Mouse (Mus musculus): Measurements from ENCODE around the gene Pltp. TPM values are rescaled to one million over a fixed set of nuclear protein-coding genes. Genes with fewer than 3 reads are reported as not detected.
A peak's percentile ranks its signal among the peaks of the same experiment; 100 is the strongest.

Pltp gene
- total RNA-seq, 1 experiment from 2014 or later = 16.2 TPM

DNA sequence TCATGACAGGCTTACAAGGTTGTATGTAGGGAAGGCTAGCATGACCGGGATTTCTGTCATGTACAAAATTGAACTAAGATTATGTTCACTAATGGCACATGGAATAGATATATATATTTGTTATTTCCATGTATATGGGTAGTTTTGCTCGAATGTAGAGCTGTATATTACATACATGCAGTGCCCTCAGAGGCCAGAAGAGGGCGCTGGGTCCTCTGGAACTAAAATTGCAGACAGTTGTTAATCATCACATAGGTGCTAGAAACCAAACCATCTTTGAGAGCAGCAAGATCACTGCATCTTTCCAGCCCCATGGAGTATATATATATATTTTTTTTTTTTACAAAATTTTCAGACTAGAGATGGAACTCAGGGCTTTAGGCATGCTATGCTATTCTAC is 11.7 kb downstream of the Pltp start:
- no peak for DNase-seq

- DNase-seq = no peak
Observed at GRCm38 (mm10) chr2:164835164-164835563, 22.3 kb downstream of the Pltp start.

DNA sequence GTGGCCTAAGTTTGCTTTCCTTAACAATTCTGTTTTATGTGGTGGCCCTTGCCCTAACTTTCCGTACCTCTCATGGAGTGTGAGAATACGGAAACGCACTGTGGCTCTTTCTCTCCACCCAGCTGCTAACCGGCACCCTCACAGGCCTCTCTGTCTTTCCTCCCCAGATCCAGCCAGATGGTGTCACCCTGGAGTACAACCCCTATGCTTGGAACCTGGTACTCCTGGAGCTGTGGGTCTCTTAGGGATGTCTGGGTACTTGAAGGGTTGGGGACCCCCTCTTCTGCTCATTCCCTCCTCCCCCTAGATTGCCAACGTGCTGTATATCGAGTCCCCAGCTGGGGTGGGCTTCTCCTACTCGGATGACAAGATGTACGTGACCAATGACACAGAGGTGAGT is 23.0 kb downstream of the Pltp start:
- DNase-seq = no peak

GRCm38 (mm10) chr2:164833314-164833959 is 24.1 kb downstream of the Pltp start, which contains the start of gene Neurl2:
Gene Neurl2, minus strand, starts transcription at chr2:164833456.
- peak; percentile 85 for DNase-seq

DNA sequence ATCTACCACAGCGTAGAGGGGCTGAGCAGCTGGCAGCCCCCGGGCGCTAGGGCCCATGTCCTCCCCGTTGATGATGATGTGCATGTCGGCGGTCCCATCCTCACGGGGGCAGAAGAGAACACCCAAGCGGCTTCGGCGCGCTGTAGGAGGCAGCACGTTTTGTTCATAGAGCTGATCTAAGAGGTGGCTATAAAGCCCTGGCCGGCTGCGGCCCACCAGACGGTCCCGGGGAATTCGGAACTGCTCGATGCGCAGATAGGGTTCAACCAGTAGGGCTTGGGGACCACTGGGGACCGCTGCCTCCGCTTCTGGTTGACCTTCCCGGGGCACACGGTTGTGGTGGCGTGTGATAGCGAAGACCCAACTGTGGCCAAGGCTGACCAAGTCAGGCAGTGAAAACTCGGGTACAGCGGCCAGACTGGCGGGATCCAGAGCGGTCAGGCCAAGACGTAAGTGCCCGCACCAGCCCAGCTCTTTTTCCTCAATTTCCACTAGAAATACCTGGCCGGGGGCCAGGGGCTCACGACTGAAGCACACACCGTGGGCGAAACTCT is 24.7 kb downstream of the Pltp start, which contains the start of gene Ctsa:
Ctsa (plus strand) TSS at position 126 of the 554 bp plus-strand sequence.
- DNase-seq = peak; percentile 77

- no peak for DNase-seq
Observed at GRCm38 (mm10) chr2:164832032-164832747, 25.3 kb downstream of the Pltp start.

GRCm38 (mm10) chr2:164831029-164831428 is 26.5 kb downstream of the Pltp start:
- no peak for DNase-seq

DNA sequence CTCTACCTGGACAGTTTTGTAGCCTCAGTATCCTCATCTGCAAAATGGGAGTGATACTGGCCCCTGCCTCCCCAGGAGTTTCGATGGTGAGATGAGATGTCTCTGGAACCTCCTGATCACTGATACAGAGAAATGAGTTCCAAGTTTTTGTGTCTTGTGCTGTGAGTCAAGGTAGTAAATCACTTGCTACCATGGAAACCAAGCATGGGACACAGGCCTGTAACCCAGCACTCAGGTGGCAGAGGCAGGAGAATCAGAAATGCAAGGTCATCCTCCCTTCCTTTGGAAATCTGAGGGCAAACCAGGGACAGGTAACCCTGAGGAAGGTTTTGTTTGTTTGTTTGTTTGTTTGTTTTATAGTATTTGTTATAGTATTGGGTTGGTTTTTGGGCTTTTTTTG is 28.4 kb downstream of the Pltp start:
- DNase-seq = no peak

- DNase-seq = no peak
Observed at GRCm38 (mm10) chr2:164828437-164828836, 29.1 kb downstream of the Pltp start, which contains the start of gene Spata25. Gene Spata25, minus strand, starts transcription at chr2:164828537.

GRCm38 (mm10) chr2:164827146-164827850 is 30.2 kb downstream of the Pltp start:
- no peak for DNase-seq

DNA sequence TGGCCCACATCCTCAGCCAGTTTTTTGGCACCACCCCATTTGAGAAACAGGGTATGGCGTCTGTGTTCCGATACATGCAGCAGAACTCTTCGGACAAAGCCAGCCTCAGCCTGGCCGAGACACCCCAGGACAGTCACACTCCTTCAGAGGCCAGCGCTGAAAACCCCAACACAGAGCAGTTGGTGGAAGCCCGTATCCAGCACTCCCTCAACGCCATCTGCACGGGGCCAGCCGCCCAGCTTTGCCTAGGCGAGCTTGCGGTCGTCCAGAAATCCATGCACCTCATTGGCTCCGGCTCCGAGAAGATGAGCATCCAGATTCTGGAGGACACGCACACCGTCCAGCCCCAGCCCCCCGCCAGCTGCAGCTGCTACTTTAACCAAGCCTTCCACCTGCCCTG is 32.0 kb downstream of the Pltp start:
- DNase-seq = no peak

DNA sequence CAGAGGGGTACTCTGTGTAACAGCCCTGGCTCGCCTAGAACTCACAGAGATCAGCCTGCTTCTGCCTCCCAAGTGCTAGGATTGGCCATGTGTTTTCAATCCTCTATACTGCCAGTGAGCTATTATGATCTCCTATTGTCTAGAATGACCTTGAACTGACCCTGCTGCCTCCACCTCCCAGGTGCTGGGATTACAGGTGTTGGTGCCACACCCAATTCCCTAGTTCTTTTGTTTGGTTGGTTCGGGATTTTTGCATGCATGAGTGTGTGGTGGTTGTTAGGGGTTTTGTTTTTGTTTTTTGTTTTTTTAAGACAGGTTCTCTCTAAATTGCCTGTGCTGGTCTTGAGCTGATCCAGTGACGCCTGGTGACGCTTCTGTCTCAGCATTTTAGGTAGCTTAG is 33.5 kb downstream of the Pltp start:
- DNase-seq = no peak

- peak; percentile 21 for DNase-seq
Observed at GRCm38 (mm10) chr2:164823181-164823585, 34.3 kb downstream of the Pltp start.

GRCm38 (mm10) chr2:164822636-164823165 is 34.8 kb downstream of the Pltp start, which contains the start of gene Zswim1:
Gene Zswim1, plus strand, starts transcription at chr2:164822686.
- peak; percentile 99 for DNase-seq

GRCm38 (mm10) chr2:164821060-164821459 is 36.5 kb downstream of the Pltp start:
- DNase-seq = no peak

GRCm38 (mm10) chr2:164817703-164818102 is 39.8 kb downstream of the Pltp start:
- DNase-seq = no peak

DNA sequence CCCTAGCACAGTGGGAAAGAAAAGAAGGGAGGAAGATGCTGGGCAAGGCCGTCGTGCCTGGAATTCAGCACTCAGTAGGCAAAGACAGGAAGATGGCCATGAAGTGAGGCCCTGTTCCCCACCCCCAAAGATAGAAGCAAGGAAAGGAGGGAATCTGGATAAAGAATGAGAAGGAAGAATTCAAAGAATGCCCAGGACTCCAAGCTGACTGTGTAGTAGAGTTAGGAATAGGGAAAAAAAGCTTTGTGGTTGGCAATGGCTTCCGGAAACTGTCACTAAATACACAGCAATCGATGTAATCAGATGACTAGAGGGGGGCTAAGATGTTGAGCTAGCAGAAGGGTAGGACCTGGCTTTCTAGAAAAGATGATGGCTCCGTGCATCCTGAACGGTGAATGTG is 40.3 kb downstream of the Pltp start:
- DNase-seq = no peak

DNA sequence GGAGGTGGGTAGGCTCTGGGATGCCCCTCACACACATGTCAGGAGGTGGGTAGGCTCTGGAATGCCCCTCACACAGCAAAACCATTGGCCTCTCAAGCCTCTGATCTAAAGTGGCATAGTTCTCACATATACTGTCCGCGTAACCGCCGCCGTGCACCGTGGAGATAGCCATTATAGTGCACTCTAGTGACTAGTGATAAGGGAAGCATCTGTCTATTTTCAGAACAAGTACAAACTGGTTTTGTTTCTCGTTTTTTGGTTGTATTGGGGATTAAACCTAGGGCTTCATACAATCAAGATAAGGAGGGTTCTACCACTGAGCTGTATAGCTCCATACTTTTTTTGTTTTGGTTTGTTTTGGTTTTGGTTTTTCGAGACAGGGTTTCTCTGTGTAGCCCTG is 41.7 kb downstream of the Pltp start:
- no peak for DNase-seq

- no peak for DNase-seq
Observed at GRCm38 (mm10) chr2:164815348-164815747, 42.2 kb downstream of the Pltp start.

DNA sequence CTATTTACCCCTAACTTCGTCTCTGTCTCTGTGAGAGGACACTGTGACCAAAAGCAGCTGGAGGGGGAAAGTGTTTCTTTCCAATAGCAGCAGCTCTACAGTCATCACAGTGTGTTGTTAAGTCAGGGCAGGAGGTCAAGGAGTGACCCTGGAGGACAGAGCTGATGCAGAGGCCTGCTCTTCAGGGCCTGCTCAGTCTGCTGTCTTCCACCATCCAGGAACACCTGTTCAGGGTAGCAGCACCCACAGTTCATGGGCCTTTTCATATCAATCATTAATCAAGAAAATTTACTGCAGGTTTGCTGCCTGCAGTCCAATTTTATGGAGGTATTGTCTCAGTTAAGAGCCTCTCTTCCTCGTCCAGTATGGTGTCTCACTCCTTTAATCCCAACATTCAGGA is 44.0 kb downstream of the Pltp start:
- no peak for DNase-seq

DNA sequence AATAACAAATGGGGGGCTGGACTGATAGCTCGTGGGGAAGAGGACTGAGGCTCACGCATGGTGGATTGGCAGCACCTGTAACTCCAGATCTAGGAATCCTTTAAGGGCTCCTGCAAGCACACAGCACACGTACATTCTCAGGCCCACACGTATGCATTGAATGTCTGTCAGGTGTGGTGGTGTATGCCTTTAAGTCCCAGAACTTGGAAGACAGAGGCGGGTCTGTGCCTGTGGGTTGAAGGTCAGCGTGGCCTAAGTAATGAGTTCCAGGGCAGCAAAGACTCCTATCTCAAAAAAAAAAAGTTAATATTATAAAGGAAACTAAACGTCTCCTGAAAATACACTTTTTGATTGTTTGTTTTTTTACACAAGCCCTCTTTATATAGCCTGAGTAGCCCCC is 50.9 kb downstream of the Pltp start:
- no peak for DNase-seq

DNA sequence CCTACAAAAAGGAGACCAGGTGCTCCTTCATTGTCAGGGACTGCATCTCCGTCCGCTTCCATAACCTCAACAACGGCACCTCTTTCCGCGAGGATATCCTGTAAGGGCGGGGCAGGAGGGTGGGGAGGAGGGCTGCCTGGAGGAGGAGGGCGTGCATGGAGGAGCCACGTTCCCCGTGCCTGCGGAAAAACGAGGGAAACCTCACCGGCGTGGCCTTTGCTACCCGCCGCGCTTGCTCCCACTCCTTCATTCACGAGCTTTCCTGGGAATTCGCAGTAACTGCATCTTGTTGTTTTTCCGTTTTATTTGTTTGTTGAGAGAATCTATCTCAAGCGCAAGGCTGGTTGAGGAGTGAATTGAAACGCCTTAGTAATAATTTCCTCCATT is 52.2 kb downstream of the Pltp start:
- no peak for DNase-seq
